Mouse (Mus musculus): ENCODE measurements at regions not wholly inside any gene's neighbourhood (a gene's known extent, or its start where the extent isn't known, plus 50 kb on each side); places are given as distances from the start of the nearest gene placed in this dataset.

GRCm38 (mm10) chr4:124451131-124451530, 159.5 kb downstream of the 3100002H09Rik start:
- DNase-seq (ENCODE audit: low spot score in 2 of 2): peak in 1 of 2 experiments; percentile 58

- no peak for DNase-seq (ENCODE audit: low spot score in 2 of 2)
These were observed 164.0 kb downstream of the 3100002H09Rik start for GRCm38 (mm10) chr4:124446615-124447014.

GRCm38 (mm10) chr4:124443613-124444108, 166.9 kb downstream of the 3100002H09Rik start:
- DNase-seq (ENCODE audit: low spot score in 2 of 2): no peak

GRCm38 (mm10) chr4:124443130-124443503, 167.5 kb downstream of the 3100002H09Rik start:
- DNase-seq (ENCODE audit: low spot score in 2 of 2): no peak

- DNase-seq (ENCODE audit: low spot score in 2 of 2): no peak
These were observed 168.0 kb downstream of the 3100002H09Rik start for GRCm38 (mm10) chr4:124442491-124443129.

GRCm38 (mm10) chr4:124441737-124442487, 168.7 kb downstream of the 3100002H09Rik start:
- DNase-seq (ENCODE audit: low spot score in 2 of 2): no peak

- DNase-seq (ENCODE audit: low spot score in 2 of 2): no peak
These were observed 175.6 kb downstream of the 3100002H09Rik start for GRCm38 (mm10) chr4:124435040-124435434.

- DNase-seq (ENCODE audit: low spot score in 2 of 2): no peak
These were observed 176.3 kb downstream of the 3100002H09Rik start for GRCm38 (mm10) chr4:124434059-124435039.

- no peak for DNase-seq (ENCODE audit: low spot score in 2 of 2)
These were observed 177.1 kb downstream of the 3100002H09Rik start for GRCm38 (mm10) chr4:124433506-124433905.

GRCm38 (mm10) chr4:124431193-124431592, 179.4 kb downstream of the 3100002H09Rik start:
- DNase-seq (ENCODE audit: low spot score in 2 of 2): no peak

- no peak for DNase-seq (ENCODE audit: low spot score in 2 of 2)
These were observed 181.8 kb downstream of the 3100002H09Rik start for GRCm38 (mm10) chr4:124428844-124429243.

- no peak for DNase-seq (ENCODE audit: low spot score in 2 of 2)
These were observed 188.2 kb downstream of the 3100002H09Rik start for GRCm38 (mm10) chr4:124422406-124422805.

GRCm38 (mm10) chr4:124418431-124418830, 192.2 kb downstream of the 3100002H09Rik start:
- DNase-seq (ENCODE audit: low spot score in 2 of 2): no peak

GRCm38 (mm10) chr4:124417176-124417575, 193.4 kb downstream of the 3100002H09Rik start:
- DNase-seq (ENCODE audit: low spot score in 2 of 2): no peak

GRCm38 (mm10) chr4:124416266-124416665, 194.3 kb downstream of the 3100002H09Rik start:
- DNase-seq (ENCODE audit: low spot score in 2 of 2): no peak

- no peak for DNase-seq (ENCODE audit: low spot score in 2 of 2)
These were observed 196.2 kb downstream of the 3100002H09Rik start for GRCm38 (mm10) chr4:124414386-124414785.

- DNase-seq (ENCODE audit: low spot score in 2 of 2): no peak
These were observed 201.3 kb downstream of the 3100002H09Rik start for GRCm38 (mm10) chr4:124409279-124409678.

GRCm38 (mm10) chr4:124402075-124402474, 208.5 kb downstream of the 3100002H09Rik start:
- peak in 1 of 2 experiments; percentile 27 for DNase-seq (ENCODE audit: low spot score in 2 of 2)

- peak in 1 of 2 experiments; percentile 26 for DNase-seq (ENCODE audit: low spot score in 2 of 2)
These were observed 209.9 kb downstream of the 3100002H09Rik start for GRCm38 (mm10) chr4:124400741-124401140.

- no peak for DNase-seq (ENCODE audit: low spot score in 2 of 2)
These were observed 210.4 kb downstream of the 3100002H09Rik start for GRCm38 (mm10) chr4:124400136-124400675.

GRCm38 (mm10) chr4:124398354-124398753, 212.2 kb downstream of the 3100002H09Rik start:
- no peak for DNase-seq (ENCODE audit: low spot score in 2 of 2)
